Mouse (Mus musculus): ENCODE results near the gene Gabarap.
"Not testable (repeated sequence)": the region's sequence is repeated elsewhere in the genome, so short reads cannot be mapped to it uniquely, and the experiment has no call there.

Gene Gabarap

DNA sequence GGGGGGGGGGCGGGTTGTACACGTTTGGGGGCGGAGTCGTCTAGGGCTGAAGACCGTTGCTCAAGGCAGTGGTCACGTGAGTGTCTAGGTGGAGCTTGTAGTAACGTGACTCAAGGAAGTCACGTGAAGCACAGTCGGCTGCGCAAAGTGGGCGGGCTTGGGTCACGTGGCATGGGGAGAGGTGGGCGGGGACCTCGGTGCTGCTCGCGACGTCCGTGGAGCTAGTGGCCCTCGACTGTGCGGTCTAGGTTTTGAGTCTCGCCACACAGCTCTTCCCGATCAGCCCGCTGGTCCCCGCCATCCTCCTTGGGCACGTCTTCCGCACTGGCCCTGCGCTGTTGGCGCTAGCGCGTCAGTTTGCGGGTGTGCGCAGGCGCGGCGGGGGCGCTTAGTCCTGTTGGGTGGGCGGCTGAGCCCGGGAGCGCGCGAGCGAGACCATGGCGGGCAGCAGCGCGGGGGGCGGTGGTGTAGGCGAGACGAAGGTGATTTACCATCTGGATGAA lies 9.5 kb downstream of the Gabarap start, which contains the start of gene Dvl2:
Dvl2 (plus strand) TSS at position 200 of the 503 bp plus-strand sequence.
- DNase-seq = peak; percentile 87 to 90

DNA sequence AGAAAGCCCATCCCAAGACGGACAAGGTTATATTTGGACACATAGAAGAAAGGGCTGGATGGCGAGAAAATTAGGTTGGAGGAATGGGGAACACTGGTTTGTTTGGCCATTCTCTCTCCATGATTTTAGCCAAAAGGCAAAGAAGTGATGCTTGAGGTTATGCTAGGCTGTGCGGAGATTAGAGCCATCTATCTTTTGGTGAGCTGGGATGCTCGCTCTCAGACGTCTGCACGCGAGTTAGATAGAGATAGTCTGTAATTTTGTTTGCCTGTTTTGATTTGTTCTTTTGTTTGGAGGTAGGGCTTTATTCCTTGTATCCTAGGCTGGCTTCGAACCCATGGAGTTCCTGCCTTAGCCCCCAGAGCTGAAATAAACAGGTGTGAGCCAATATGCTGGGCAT lies 10.2 kb downstream of the Gabarap start:
- no peak for DNase-seq

DNA sequence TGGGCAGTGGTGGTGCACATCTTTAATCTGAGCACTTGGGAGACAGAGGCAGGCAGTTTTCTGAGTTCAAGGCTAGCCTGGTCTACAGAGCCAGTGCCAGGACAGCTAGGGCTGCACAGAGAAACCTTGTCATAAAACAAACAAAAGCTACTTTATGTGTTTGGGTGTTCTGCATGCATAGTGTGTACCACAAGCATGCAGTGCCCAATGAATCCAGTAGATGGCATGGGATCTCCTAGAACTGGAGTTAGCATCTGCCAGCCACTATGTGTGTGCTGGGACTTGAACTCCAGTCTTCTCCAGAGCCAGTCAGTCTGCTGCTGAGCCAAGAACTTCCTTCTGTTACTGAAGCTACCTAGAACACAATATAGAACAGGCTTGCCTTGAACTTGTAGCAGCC lies 10.9 kb downstream of the Gabarap start:
- peak; percentile 59 to 63 for DNase-seq

DNA sequence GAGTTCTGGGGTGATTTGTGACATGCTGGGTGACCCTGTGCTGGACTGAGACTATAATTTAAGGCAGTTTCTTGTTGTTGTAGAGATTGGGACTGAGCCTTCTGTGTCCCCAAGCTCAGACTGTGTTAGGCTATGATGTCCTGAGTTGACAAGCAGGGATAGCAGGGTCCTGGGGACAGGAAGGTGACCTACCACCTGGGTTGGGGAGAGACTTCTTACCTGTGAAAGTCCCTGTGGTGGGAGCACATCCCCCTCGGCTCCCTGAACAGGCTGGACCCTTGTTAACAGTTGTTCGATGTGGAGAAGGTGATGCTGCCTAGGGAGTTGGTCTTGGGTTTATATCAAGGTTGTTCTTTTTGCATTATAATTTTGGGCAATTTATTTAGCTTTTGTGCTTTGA lies 11.5 kb downstream of the Gabarap start:
- DNase-seq = no peak

DNA sequence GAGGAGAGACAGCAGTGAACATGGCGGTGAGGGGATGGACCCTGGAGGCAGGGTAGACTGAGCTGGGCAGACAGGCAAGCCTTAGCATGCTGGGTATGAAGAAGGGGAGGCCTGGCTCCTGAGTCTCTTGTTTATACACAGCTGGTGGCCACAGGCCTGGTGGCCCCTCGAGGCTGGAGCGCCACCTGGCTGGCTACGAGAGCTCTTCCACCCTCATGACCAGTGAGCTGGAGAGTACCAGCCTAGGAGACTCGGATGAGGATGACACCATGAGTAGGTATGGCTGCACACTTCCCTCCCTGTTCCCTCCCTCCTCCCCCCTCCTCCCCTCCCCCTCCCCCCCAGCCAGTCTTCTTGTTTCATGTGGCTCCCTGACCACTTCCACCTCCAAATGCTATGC lies 14.6 kb downstream of the Gabarap start:
- DNase-seq = peak; percentile 43 to 65

DNA sequence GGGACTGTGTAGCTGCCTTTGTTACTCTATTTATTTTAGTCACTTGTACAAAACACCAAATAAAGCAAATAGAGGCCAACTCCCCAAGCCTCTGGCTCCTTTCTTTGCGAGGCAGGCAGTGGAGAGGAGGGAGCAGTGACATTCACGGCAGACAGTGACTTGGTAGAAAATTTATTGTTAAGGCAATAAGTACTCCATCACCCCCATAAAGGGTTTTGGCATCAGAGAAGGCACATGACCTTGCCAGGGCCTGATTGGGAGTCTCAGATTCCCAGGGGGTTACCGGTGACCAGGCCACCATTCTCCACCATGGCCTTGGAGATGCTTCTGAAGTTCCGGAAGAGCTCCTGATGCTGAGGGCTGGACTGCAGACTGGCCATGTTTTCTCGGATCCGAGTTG lies 19.1 kb downstream of the Gabarap start:
- DNase-seq = no peak

DNA sequence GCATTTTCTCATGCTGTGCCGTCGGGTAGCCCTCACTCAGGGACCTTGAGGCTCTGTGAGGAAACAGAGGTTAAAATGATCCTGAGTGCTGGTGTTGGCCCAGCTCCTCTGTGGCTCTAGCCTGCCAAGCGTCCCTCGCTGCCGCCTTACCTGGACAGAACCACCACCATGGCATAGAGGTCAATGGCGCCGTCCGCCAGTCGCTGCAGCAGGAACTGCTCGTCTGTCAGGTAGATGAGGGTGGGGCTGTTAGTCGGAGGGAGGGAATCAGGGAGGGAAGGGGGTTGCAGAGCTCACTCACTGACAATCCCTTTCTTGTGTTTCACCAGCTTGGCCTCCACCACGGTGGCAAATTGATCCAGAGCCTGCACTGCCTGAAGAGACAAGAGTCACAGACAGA lies 19.6 kb downstream of the Gabarap start:
- DNase-seq = no peak

DNA sequence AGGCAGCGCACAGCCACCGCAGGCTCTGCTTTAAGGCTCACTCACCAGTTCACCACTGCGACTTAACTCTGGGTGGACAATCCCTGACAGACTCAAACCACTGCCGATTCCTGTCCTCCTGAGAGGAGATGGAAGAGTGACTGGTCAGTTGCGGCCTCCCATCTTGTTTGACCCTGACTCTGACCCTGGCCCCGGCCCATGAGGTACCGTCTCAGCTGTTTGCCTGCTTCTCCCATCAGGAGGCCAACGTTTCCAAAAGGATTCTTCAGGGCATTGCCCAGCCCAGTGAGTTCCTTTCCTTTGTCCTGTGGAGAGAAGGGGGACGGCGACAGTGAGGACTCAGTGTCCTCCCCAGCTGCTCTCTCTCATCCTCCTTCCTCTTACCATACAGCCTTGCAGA lies 20.0 kb downstream of the Gabarap start:
- no peak for DNase-seq

DNA sequence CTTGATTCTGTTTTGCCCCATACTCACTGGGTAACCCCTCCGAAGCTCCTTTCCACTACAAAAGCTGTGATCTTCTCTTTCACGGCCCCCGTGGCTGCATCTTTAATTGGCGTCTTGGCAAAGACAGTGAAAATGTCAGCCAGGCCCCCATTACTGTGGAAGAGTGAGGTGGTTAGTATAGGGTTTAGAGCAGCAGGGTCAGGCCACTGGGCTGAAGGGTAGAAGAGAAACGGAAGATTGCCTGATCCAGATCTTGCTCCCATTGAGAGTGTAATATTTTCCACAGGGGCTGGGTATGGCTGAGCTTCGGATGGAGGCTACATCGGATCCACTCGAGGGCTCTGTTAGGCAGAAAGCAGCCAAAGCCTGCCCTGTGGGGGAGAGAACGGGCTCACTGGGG lies 22.0 kb downstream of the Gabarap start:
- DNase-seq = no peak

DNA sequence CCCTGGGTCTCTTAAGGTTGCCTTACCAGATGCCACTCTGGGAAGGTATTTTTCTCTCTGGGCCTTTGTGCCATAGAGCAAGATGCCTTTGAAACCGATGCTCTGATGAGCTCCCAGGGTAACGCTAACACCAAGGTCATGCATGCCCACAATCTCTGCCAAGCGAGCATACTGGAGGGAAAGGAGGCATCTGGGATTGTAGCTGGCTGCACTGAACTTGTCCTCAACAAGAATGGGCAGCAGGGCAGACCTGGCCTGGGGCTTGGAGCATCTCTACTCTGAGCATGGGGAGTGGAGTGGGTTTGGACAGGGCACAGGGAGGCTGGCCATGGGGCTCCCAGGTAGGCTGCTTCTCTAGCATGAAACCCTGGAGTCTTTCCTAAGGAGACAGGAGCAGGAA lies 22.5 kb downstream of the Gabarap start:
- DNase-seq = no peak

DNA sequence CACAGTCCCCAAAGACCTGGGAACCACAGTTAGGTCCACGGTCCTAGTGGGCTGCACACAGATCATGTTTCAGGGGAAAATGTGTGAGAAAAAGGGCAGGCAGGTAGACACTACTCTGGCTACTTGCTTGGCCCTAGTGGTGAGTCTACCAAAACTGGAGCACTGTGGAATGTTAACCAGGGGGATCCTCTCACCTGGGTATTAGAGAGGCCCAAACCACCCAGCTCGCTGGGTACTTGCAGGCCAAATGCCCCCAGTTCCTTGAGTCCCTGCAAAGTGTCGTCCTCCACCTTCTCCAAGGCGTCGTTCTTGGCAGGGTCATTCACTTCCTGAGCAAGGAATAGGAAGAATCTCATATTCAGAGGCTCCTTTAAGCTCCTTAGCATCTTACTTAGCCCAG lies 23.1 kb downstream of the Gabarap start:
- DNase-seq = no peak

DNA sequence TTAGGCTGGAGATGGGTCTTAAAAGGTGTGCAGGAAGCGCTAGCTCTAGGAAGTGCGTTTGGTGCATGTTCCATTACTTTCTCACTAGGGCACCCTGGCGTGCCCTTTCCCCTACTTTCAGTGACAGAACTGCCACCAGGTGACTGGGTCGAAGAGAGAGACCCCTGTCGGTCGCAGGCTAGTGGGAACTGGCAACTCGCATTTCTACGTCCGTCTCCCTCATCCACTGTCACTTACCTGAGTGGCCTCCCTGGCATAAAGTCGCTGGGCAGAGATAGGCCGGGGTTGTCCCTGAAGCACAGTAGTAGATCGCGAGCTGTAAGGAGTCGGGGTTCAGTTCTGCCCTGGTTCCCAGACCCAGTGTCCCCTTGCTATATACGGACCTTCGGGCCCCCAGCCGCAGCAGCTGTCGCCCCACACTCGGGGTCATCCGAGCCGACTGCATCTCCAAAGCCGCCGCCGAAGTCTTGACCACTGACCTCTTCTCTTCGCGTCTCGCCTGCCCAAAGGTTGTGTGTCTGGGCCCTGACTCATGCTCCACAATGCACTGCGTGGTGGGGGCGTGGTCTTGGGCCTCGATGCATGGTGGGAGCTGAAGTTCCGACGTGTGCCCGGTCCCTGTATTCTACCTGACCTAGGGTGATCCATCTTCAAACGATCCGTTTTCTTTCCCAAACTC lies 24.1 kb downstream of the Gabarap start, which contains the start of gene Acadvl:
Acadvl (minus strand) TSS at position 532 of the 679 bp plus-strand sequence.
- peak; percentile 82 to 87 for DNase-seq

DNA sequence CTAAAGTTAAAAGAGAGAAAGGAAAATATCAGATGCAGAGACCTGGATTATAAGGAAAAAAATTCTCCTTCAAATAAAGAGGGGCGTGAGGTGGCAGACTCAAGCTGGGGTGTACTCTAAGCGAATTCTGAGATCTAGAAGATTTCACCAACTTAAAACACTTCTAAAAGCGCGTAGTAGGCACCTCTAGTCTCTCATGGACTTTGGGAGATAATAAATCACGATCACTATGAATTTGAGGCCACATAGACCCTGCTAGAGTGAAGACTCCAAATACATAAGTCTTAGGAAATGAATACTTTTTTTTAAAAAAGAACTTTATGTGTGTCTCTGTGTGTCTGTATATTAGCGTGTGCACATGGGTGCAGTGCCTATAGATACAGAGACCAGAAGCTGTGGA lies 24.7 kb downstream of the Gabarap start:
- DNase-seq = no peak

DNA sequence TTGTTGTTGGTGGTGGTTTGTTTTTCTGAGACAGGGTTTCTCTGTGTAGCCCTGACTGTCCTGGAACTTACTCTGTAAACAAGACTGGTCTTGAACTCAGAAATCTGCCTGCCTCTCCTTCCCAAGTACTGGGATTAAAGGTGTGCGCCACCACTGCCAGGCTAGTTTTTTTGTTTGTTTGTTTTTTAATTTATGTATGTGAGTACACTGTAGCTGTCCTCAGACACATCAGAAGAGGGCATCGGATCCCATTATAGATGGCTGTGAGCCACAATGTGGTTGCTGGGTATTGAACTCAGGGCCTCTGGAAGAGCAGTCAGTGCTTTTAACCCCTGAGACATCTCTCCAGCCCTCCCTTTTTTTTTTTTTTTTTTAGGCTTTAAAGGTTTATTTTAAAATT lies 25.2 kb downstream of the Gabarap start:
- not testable (repeated sequence) for DNase-seq

DNA sequence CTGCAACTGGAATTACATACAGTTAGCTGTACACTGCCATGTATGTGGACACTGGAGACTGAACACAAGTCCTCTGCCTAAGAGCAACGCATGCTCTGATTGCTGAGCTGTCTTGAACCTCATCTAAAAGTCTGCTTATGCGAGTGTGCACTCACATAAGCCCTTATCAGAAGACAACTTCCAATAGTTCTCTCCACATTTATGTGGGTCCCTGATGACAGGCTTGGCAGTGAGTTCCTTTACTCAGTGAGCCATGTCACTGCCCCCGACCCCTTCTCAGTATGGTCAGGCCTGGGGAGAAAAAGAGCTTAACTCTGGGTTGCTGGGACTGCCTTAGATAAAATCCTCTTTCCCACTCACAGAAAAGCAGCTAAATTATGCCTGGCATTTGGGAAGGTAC lies 25.7 kb downstream of the Gabarap start, which contains the start of gene Dlg4:
Dlg4 (plus strand) TSS at position 274 of the 400 bp plus-strand sequence.
- no peak for DNase-seq

DNA sequence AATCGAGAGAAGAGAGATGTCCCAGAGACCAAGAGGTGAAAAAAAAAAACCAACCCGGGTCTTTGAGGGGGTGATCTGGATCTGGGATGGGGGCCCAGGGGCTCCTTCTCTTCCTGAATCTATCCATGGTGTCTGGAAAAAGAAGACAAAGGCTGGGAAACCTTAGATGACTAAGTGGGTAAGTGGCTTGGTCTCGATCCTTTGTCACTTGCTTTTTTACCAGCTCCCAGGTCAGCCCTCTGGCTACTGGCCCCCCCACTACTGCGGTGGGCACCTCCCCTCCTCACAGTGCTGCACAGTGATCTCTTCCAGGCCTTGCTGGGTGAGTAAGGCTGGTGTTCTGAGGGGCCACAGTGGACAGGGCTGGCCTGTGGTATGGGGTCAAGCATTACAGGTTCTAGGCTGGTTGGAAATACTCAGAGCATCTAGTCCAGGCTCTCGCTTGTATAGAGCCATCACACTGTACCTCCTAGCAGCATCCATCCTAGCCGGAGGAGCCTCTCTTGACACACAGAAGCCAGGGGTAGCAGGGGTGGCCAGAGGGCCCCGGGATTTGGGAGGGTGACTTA lies 26.3 kb downstream of the Gabarap start:
- DNase-seq = no peak

DNA sequence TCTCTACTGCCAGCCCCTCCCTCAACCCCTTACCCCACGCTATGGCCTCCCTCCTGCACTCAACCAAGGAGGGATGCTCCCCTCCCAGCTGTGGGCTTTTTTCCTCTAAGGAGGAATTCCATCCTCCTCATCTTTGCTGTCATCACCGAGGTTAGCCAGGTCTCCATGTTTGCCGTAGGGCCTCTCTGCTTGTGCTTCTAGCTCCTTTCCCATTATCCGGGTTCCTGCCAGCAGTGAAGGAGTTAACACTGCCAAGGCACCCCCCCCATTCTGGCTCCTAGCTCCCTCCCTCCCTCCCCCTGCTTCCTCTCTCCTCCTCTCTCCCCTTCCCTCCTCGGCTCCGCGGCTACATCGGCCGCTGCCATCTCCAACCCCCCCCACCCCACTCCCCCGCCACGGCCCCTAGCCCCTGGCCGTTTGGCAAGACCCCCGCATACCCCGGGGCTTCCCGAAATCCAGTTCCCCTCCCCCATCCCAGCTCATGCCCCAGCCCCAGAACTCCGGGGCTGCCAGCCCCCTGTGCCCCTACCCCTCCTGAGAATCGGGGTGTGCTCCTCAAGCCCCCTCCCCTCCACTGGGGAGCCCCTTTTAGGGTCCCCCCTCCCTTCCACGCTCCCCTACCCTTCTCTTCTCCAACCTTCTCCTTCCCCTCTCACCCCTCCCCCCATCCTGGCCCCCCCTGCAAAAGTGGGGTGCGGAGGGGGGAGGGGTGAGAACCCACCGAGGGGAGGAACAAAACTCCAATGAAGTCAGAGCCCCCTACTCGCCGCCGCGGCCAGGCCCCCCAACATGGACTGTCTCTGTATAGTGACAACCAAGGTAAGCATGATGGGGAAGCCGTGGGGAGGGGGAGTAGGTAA lies 27.4 kb downstream of the Gabarap start:
- peak; percentile 58 to 65 for DNase-seq

DNA sequence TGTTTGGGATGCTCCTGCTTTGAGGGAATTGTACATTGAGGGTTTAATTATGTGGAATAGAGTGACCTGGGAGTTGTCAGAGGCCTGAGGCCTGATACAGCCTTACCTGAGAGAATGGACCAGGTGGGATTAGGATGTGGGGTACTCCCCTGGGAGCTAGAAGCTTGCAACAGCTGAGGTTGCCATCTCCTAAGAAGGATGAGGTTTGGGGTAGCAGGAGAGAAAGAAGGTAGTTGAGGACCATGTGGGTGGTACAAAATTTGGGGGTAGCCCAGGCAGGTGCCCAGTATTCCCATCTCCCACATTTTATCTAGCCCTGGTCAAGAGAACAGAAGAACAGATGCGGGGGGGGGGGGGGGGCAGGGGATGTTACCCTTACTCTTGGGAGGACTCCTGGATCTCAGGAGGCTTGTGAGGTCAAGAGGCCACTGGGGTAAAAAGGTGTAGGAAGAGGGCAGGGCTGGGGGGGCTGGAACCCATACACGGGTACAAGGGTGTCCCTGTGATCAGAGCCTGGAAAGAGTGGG lies 28.6 kb downstream of the Gabarap start:
- DNase-seq = no peak

DNA sequence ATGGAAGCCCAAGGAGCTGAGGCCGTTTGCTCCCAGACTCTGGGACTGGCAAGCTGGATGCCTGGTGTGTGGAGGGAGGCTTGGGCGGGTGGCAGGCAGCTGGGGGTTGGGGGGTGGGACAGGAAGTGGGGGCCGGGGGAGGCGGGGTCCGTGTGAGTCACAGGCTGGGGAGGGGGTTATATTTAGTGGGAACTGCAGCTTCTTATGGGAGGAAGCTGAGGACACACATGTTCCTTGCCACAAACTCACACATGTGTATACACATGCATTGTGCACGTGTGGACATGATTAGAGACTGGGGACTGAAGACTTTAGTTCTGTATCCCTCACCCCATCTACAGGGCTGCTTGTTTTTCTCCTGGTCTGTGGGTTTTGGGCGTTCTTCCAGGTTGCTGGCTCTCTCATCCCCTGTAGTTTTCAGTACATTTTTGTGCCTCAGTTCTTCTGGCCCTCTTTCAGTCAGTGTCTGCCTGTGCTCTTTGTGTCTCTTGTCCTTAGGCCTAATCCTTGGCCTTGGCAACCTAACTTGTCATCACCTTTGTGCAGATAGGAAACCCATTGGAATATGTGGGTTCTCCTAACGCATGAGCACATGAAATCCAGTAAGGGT lies 29.2 kb downstream of the Gabarap start:
- DNase-seq = peak; percentile 65 to 77

DNA sequence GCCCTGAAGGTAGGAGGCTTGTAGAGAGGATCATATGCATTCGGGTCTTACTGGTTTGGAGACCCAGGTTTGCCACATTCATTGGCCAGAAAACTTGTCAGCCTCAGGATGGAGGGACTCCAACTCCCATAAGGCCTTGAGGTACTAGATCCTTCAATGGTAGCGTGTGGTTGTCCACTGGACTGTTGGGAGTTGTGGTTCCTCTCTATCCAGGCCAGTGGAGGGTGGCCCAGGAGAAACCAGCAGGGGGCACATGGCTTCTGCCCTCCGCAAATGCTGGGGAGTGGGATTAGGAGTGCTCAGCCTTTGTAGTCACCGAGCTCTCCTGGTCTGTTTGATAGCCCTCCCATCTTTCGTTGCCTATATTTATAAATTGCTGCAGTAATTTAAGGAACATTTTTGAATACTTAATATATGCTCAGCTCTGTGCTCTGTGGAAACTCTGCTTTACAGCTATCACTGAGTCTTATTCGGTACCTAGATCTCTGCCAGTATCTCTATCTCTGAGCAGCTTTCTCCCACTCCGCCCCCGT lies 29.9 kb downstream of the Gabarap start:
- peak; percentile 69 to 79 for DNase-seq

DNA sequence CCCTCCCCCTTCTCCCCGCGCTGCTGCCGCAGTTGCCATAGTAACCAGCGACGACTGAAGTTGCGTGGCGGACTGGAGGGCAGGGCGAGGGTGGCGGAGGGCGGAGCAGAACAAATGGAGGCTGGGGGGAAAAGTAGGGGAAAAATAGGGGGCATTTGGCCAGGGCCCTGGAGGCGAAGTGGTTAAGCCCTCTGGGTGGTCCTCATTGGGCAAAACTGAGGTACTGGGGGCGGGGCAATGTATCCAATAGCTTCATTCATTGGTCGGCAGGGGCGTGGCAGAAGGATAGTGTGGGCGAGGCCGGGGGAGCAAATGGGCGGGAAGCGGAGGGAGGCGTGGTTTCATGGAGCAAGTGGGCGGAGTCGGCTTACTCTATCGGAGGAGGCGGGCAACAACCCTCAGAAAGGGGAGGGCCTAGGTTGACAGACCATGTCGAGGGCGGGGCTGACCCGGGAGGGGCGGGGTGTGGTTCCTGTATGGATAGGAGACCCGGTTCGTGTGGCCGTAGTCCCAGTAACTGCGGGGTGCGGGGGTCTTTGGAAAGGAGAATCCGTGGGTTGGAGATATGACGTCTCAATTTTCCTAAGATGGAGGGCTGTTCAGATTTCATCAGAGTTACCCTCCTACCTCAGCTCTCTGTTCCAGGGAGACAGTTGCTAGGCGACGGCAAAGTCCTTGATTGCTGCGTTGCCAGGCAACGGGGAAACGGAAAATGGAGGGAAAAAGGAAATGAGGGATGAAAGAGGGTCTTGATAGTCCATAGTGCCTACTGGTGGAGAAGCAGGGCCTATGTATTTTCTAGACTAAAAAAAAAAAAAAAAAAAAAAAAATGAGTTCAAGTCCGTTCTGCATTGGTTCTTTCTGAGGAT lies 30.6 kb downstream of the Gabarap start:
- DNase-seq = peak; percentile 91 to 93
